Mouse (Mus musculus) neural tube, embryonic 11.5 days (tissue): Measurements from ENCODE around the gene Iqcd. TPM values are rescaled to one million over a fixed set of nuclear protein-coding genes. Genes with fewer than 3 reads are reported as not detected.
A peak's percentile ranks its signal among the peaks of the same experiment; 100 is the strongest.

Source experiments
- ATAC-seq: fragments of 200-750 bp; cut with Nextera tagmentation; 2 replicates; pipeline ENCODE4 v1.8.0; 2017; ENCODE audit warnings: moderate number of reproducible peaks, mild to moderate bottlenecking, moderate TSS enrichment, moderate library complexity; ENCODE audit not compliant: insufficient read depth, low FRiP score, low TSS enrichment
- DNase-seq: peaks from one replicate; pipeline ENCODE4 v3.0.0-alpha.2; 2015; ENCODE audit warnings: low spot score
- H3K27ac ChIP-seq: fragments of 300-500 bp; sonication (generic); 2 replicates; pipeline ENCODE4 v1.5.1; 2014; ENCODE audit warnings: low read depth, mild to moderate bottlenecking, low read length
- H3K27me3 ChIP-seq: fragments of 300-500 bp; sonication (generic); 2 replicates; pipeline ENCODE4 v1.6.1; 2014; ENCODE audit warnings: mild to moderate bottlenecking, low read length, mixed read lengths; ENCODE audit not compliant: control insufficient read depth, insufficient read depth
- H3K36me3 ChIP-seq: fragments of 300-500 bp; sonication (generic); 2 replicates; pipeline ENCODE4 v1.6.1; 2014; ENCODE audit warnings: mild to moderate bottlenecking, low read length, moderate library complexity, mixed read lengths; ENCODE audit not compliant: control insufficient read depth, insufficient read depth
- H3K4me1 ChIP-seq: fragments of 300-500 bp; sonication (generic); 2 replicates; pipeline ENCODE4 v1.6.1; 2014; ENCODE audit warnings: low read length, mixed read lengths; ENCODE audit not compliant: control insufficient read depth, insufficient read depth
- H3K4me2 ChIP-seq: fragments of 300-500 bp; sonication (generic); 2 replicates; pipeline ENCODE4 v1.6.1; 2014; ENCODE audit warnings: low read depth, mild to moderate bottlenecking, moderate library complexity
- H3K4me3 ChIP-seq: fragments of 300-500 bp; sonication (generic); 2 replicates; pipeline ENCODE4 v1.5.1; 2014; ENCODE audit warnings: low read depth, low read length
- H3K9ac ChIP-seq: fragments of 300-500 bp; sonication (generic); 2 replicates; pipeline ENCODE4 v1.6.1; 2014; ENCODE audit warnings: mild to moderate bottlenecking, low read length
- H3K9me3 ChIP-seq: fragments of 300-500 bp; sonication (generic); 2 replicates; pipeline ENCODE4 v1.6.1; 2016; ENCODE audit warnings: low read length; ENCODE audit not compliant: control insufficient read depth
- WGBS: fragments of 180-500 bp; shearing (Covaris S2); extraction: QIAGEN DNeasy Blood & Tissue Kit; methylation state at CpG from one replicate; pipeline ENCODE4 v1.1.7; 2014; 5-methylcytosine and 5-hydroxymethylcytosine counted together
- polyA plus RNA-seq: library from polyadenylated mRNA; unstranded; fragments of >200 nt; fragmentation: Nextera tagmentation; extraction: Ambion mirVana; gene quantifications from 2 replicates; pipeline ENCODE4 v1.2.1, GENCODE M21; 2014

Gene Iqcd
- polyA plus RNA-seq, 1 experiment from 2014 or later, result 0.81 TPM

DNA sequence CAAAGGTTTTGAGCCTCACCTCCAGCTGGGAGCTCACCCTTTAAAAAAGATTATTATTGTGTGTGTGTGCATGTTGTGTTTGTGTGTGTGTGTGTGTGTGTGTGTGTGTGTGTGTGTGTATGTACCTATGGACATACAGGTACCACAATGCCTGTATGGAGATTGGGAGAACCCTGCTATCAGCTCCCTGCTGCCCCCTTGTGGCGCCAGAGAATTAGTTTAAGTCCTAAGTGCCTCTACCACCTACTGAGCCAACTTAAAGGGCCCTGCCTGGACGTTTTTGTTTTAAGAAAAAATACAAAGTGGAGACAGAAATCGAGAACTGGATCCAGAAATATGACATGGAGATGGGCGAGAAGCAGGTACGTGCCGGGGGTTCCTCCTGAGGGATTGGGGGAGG lies 16.0 kb downstream of the Iqcd start:
- Histone ChIP-seq H3K4me1 (no peaks in the 10 kb centered on the region; the same call in 1 of the 2 replicates), H3K9ac (peak overlapping the region; percentile 42; the same call in 1 of the 2 replicates), H3K36me3 (no peaks in the 10 kb centered on the region; the same call in 1 of the 2 replicates), H3K27me3 (no peaks in the 10 kb centered on the region), H3K4me3 (peak overlapping the region; percentile 26), H3K27ac (0 out of 2 replicates have a peak overlapping the region, but pooled peaks have one; percentile 34), H3K9me3 (no peaks in the 10 kb centered on the region), H3K4me2 (peak overlapping the region; percentile 50)
- ATAC-seq (no peak), DNase-seq (peak; percentile 85)
- WGBS, result 2% methylated on average over 6 of the region's 6 CpGs

DNA sequence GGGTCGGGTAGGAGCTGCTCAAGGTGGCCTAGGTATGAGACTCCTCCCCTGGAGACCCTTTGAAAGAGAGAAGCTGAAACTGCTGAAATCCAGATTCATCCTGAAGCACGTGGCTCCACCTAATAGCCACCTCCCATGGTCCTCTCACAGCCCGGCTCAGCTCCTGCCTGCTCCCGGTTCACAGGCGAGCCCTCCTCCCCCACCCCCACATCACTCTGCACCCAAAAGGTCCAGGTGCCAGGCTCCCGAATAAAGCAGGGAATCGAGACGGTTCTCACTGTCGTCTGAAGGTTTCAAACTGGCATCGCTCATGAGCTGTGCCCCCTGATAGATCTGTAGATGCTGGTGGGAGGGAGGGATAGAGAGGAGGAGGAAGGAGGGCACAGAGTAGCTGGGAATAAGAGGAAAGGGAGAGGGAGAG lies 16.4 kb downstream of the Iqcd start:
- 0 out of 2 replicates have a peak overlapping the region, but pooled peaks have one; percentile 34 for H3K27ac ChIP-seq
- no peaks in the 10 kb centered on the region for H3K27me3 ChIP-seq
- DNase-seq, result no peak

DNA sequence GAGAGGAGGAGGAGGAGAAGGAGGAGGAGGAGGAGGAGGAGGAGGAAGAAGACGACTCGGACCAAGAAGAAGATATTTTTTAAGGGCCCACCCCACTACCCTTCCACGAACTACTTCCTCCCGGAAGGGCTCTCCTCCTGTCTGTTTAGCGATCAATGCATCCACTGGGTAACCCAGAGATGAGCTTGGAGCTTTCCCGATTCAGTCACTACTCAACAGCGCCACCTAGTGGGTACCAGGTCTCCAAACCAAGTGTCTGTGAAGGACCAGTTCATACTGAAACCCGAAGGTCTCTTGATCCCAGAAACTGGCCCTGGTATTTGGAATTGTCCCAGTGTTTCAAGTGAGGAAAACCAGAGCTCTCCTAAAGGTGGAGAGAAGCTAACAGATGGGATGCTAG lies 16.9 kb downstream of the Iqcd start:
- DNase-seq, result peak; percentile 91
- Histone ChIP-seq H3K4me3 (peak overlapping the region; percentile 26), H3K9ac (no peak overlapping the region), H3K4me1 (no peaks in the 10 kb centered on the region; the same call in 1 of the 2 replicates), H3K27ac (no peak overlapping the region), H3K9me3 (no peaks in the 10 kb centered on the region), H3K36me3 (no peaks in the 10 kb centered on the region; the same call in 1 of the 2 replicates), H3K4me2 (peak overlapping the region; percentile 50), H3K27me3 (no peaks in the 10 kb centered on the region)
- peak; percentile 61; the same call in 1 of the 2 replicates for ATAC-seq
- 2% methylated on average over 8 of the region's 8 CpGs for WGBS

More for the DNA sequence above, 16.4 kb downstream of the Iqcd start:
- Histone ChIP-seq H3K4me3 (peak overlapping the region; percentile 26), H3K4me2 (peak overlapping the region; percentile 50), H3K9ac (peak overlapping the region; percentile 42; the same call in 1 of the 2 replicates), H3K36me3 (no peaks in the 10 kb centered on the region; the same call in 1 of the 2 replicates), H3K4me1 (no peaks in the 10 kb centered on the region; the same call in 1 of the 2 replicates), H3K9me3 (no peaks in the 10 kb centered on the region)
- 9% methylated on average over 10 of the region's 10 CpGs for WGBS
- 0 out of 2 replicates have a peak, but pooled peaks have one; percentile 36 for ATAC-seq

DNA sequence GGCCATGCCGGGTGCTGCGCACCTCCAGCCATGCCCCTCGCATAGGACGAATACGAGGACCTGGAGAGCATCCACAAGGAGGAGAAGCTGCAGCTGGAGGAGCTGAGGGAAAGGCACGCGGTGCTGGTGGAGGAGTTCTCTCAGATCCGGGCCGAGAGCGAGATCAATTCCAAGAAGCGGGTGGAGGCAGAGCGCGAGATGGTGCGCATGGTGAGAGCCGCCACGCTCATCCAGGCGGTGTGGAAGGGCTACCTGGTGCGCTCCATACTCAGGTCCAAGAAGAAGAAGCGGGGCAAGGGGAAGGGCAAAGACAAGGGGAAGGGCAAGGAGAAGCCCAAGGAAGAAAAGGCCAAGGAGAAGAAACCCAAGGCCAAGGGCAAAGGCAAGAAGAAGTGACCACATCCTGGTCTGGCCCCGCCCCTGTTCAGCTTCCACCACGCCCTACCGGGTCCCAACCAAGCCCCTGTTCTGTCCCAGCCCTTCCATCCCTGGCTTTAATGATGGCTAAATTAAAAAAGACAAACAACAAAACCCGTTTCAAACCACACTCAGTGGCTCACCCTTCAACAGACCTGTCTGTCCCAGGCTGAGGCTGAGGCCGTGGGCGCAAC lies 17.9 kb downstream of the Iqcd start:
- Histone ChIP-seq H3K4me3 (no peak overlapping the region), H3K36me3 (no peaks in the 10 kb centered on the region; the same call in 1 of the 2 replicates), H3K9ac (no peak overlapping the region), H3K27me3 (no peaks in the 10 kb centered on the region), H3K4me2 (no peak overlapping the region), H3K4me1 (peaks cover 7% of the 10 kb centered on the region), H3K9me3 (no peaks in the 10 kb centered on the region), H3K27ac (no peak overlapping the region)
- DNase-seq (no peak), ATAC-seq (no peak)
- WGBS, result 70% methylated on average over 25 of the region's 25 CpGs

DNA sequence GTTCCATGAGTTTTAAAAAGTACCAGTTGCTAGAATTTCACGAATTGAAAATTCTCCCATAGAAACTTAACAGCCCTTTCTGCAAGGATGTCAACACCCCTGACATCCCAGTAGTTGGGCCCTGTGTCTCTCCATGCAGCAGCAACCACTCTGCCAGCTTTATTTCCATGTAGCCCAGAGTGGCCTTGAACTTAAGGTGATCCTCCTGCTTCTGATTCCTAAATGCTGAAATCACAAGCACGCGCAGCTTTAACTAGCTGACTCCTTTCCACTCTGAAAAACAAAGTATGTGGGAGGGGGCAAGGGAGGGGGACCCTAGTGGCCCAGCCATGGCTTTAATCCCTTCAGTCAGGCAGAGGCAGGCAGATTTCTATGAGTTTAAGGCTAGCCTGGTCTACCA lies 18.5 kb downstream of the Iqcd start:
- ATAC-seq (no peak), DNase-seq (no peak)
- no peaks in the 10 kb centered on the region for H3K27me3 ChIP-seq
- 78% methylated on average over 3 of the region's 3 CpGs for WGBS
- no peak overlapping the region for H3K4me3 ChIP-seq
- peaks cover 8% of the 10 kb centered on the region for H3K4me1 ChIP-seq
- no peaks in the 10 kb centered on the region for H3K9me3 ChIP-seq
- H3K27ac ChIP-seq, result no peak overlapping the region
- H3K4me2 ChIP-seq, result no peak overlapping the region
- no peaks in the 10 kb centered on the region; the same call in 1 of the 2 replicates for H3K36me3 ChIP-seq
- no peak overlapping the region for H3K9ac ChIP-seq

DNA sequence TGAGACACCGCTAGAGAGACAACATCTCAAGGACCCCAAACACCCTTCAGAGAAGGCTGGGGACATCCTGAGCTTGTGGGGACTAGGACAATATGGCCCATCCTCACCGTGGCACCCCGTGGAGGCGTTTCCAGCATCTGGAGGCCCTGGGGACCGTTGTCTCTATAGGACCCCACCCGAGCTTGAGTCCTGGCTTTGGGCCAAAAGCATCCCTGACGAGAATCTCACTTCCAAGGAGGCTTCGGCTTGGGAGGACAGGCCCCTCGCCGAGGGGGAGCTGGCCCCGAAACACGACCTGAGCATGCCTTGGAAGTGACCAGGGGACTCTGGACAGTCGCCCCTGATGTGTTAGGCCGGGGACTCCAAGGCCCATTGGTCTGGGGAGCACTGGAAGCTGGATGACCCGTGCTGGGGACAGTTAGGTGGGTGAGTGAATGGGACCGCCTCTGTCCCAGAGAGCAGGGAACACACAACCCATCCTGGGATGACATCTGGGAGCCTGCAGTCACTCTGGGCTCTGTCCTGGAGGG lies 20.5 kb downstream of the Iqcd start:
- DNase-seq, result no peak
- Histone ChIP-seq H3K4me2 (no peak overlapping the region), H3K9me3 (no peaks in the 10 kb centered on the region), H3K36me3 (no peaks in the 10 kb centered on the region; the same call in 1 of the 2 replicates), H3K4me1 (peaks cover 12% of the 10 kb centered on the region), H3K27me3 (no peaks in the 10 kb centered on the region), H3K27ac (no peak overlapping the region), H3K9ac (no peak overlapping the region), H3K4me3 (no peak overlapping the region)
- 92% methylated on average over 16 of the region's 16 CpGs for WGBS
- ATAC-seq, result no peak

DNA sequence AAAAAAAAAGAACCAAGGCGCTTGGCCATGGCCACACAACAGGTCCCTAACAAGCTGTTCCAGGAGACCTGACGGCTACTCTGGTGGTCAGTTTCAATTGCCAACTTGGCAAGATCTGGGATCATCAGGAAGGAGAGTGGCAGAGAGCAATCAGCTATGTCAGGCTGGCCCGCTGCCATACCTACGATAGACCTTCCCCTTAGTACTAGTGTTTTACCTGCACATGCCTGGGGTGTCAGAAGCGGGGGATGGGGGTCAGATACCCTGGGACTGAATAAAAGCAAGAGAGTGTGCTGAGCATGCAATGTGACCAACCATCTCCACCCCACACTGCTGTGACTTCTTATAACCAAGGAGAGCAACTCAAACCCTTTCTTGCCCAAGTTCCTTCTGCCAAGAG lies 22.1 kb downstream of the Iqcd start:
- Histone ChIP-seq H3K4me1 (peaks cover 12% of the 10 kb centered on the region), H3K4me3 (no peak overlapping the region; the same call in 1 of the 2 replicates), H3K27me3 (no peaks in the 10 kb centered on the region), H3K9ac (no peak overlapping the region; the same call in 1 of the 2 replicates), H3K27ac (no peak overlapping the region), H3K9me3 (no peaks in the 10 kb centered on the region), H3K36me3 (no peaks in the 10 kb centered on the region; the same call in 1 of the 2 replicates), H3K4me2 (peak overlapping the region; percentile 78)
- 95% methylated on average over 5 of the region's 5 CpGs for WGBS
- ATAC-seq (no peak), DNase-seq (no peak)

DNA sequence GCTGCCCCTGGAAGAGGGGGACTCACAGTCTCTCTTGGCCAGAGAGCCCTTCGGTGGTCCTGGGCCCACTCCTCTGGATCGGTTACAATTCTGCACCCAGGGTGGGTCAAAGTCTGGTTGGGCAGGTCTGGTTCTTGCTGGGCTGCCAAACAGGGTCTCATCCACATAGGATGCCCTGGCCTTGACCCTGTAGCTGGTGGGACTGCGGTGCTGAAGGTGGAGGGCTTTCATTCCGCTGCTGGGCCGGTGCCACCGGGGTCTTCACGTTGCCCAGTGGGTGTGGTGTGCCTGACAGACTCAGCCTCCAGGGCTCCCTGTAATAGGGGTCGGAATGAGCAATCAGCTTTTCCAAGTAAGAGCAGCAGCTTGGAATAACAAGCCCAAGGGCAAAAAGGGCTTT lies 22.6 kb downstream of the Iqcd start:
- WGBS, result 56% methylated on average over 8 of the region's 8 CpGs

More for the DNA sequence above, 22.6 kb downstream of the Iqcd start:
- Histone ChIP-seq H3K4me3 (peak overlapping the region; percentile 73), H3K27ac (no peak overlapping the region), H3K36me3 (no peaks in the 10 kb centered on the region; the same call in 1 of the 2 replicates), H3K4me2 (peak overlapping the region; percentile 78), H3K9me3 (no peaks in the 10 kb centered on the region), H3K27me3 (no peaks in the 10 kb centered on the region), H3K4me1 (peaks cover 12% of the 10 kb centered on the region), H3K9ac (peak overlapping the region; percentile 18)
- DNase-seq (no peak), ATAC-seq (no peak)
